8 mouse cellular contexts compared by ENCODE assay signal in the genomic region with DNA sequence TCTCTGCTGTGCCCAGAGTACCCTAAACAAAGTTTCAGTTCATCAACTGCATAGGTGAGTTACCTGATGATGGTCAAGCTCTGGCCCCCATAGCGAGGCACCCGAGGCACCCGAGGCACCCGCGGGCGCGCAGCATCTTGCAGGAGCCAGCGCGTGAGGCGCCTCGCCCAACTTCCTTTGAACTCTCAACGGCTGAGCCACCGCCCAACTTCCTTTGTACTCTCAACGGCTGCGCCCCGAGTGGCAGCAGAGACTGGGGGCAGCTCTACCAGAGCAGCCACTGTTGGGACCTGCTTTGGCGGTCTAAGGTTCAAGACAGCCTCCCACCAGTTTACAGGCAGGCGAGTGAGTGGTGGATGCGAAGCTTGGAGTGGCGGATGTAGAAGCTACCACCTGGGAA. TPM values are rescaled to one million over a fixed set of nuclear protein-coding genes. Genes with fewer than 3 reads are reported as not detected.
DNase-seq lines count a peak whose midpoint lies in the region; ATAC-seq and TF ChIP-seq lines count a peak whose summit lies in the region.
"Not testable (repeated sequence)": the region's sequence is repeated elsewhere in the genome, so short reads cannot be mapped to it uniquely, and the experiment has no call there.

A gene (minus strand): TSS at position 153 of the 400 bp plus-strand sequence.

- not testable (repeated sequence) for TF ChIP-seq CTCF in ES-Bruce4 (IDR thresholded peaks at IDR 0.05; ENCODE audit: low read depth, low read length); cortical plate, adult 2 months (IDR thresholded peaks at IDR 0.05; ENCODE audit: extremely low read depth, insufficient read depth, low read length); gastrocnemius, adult 2 months (IDR thresholded peaks at IDR 0.05); small intestine, adult 2 months (IDR thresholded peaks at IDR 0.05; ENCODE audit: extremely low read depth, insufficient read length, insufficient replicate concordance, low read depth, low read length)

- ATAC-seq in kidney, embryonic 14.5 days (ENCODE audit: low FRiP score, low TSS enrichment) = not testable (repeated sequence)
- peak; percentile 91 for ATAC-seq in megakaryocyte, adult 5-6 weeks (ENCODE audit: poor library complexity, severe bottlenecking)

- not testable (repeated sequence) for H3K9ac ChIP-seq in ES-Bruce4 (ENCODE audit: low read depth, poor library complexity, severe bottlenecking); kidney, embryonic 14.5 days (ENCODE audit: low read depth, low read length)

- WGBS in kidney, embryonic 14.5 days = no CpG with 5 or more reads among the region's 20 CpGs
- no CpG with 5 or more reads among the region's 20 CpGs for WGBS in limb, embryonic 10.5 days
- no CpG with 5 or more reads among the region's 20 CpGs for WGBS in small intestine, adult 2 months

- H3K9me3 ChIP-seq in ES-Bruce4 (replicated peaks; ENCODE audit: control insufficient read depth, insufficient read depth, low read length, poor library complexity, severe bottlenecking); kidney, embryonic 14.5 days (ENCODE audit: control insufficient read depth, low read length); limb, embryonic 10.5 days (replicated peaks): not testable (repeated sequence)

- H3K4me3 ChIP-seq in ES-Bruce4 (ENCODE audit: low read depth, low read length); cortical plate, adult 2 months (ENCODE audit: insufficient read depth, low read length); gastrocnemius, adult 2 months; kidney, embryonic 14.5 days (ENCODE audit: low read length); limb, embryonic 10.5 days; small intestine, adult 2 months (ENCODE audit: low read depth, low read length): not testable (repeated sequence)

- not testable (repeated sequence) for H3K27me3 ChIP-seq in ES-Bruce4 (ENCODE audit: control insufficient read depth, insufficient read depth, low read length, poor library complexity, severe bottlenecking); kidney, embryonic 14.5 days (ENCODE audit: control insufficient read depth, insufficient read depth, low read length); limb, embryonic 10.5 days (ENCODE audit: low read depth, poor library complexity, severe bottlenecking); small intestine, adult 2 months (ENCODE audit: control insufficient read depth, insufficient read depth, low read length)

- not testable (repeated sequence) for H3K27ac ChIP-seq in ES-Bruce4 (ENCODE audit: insufficient read depth, low read length); cortical plate, adult 2 months (ENCODE audit: insufficient read depth, low read length); gastrocnemius, adult 2 months; kidney, embryonic 14.5 days (ENCODE audit: low read depth, low read length); limb, embryonic 10.5 days; small intestine, adult 2 months (ENCODE audit: insufficient read depth, low read depth, low read length)

- TF ChIP-seq POLR2A in ES-Bruce4 (IDR thresholded peaks at IDR 0.05; ENCODE audit: insufficient read depth, low read length); cortical plate, adult 2 months (IDR thresholded peaks at IDR 0.05; ENCODE audit: extremely low read depth, insufficient read depth, low read length); small intestine, adult 2 months (IDR thresholded peaks at IDR 0.05; ENCODE audit: low read depth, low read length): not testable (repeated sequence)

- not testable (repeated sequence) for TF ChIP-seq EP300 in ES-Bruce4 (IDR thresholded peaks at IDR 0.05; ENCODE audit: insufficient read depth, low read depth, low read length)

- H3K36me3 ChIP-seq in ES-Bruce4 (ENCODE audit: control insufficient read depth, insufficient read depth, low read length, poor library complexity, severe bottlenecking); kidney, embryonic 14.5 days (ENCODE audit: control insufficient read depth, insufficient read depth, low read length); limb, embryonic 10.5 days; small intestine, adult 2 months (ENCODE audit: control insufficient read depth, insufficient read depth, low read length): not testable (repeated sequence)

- DNase-seq in gastrocnemius, adult 2 months; heart, postnatal 10 days; limb, embryonic 10.5 days (ENCODE audit: low spot score): not testable (repeated sequence)

- H3K4me1 ChIP-seq in ES-Bruce4 (ENCODE audit: control insufficient read depth, insufficient read depth, low read length); cortical plate, adult 2 months (ENCODE audit: control insufficient read depth, insufficient read depth, low read length); kidney, embryonic 14.5 days (ENCODE audit: control insufficient read depth, insufficient read depth, low read length); limb, embryonic 10.5 days; small intestine, adult 2 months (ENCODE audit: control insufficient read depth, insufficient read depth, insufficient read length, low read length): not testable (repeated sequence)

- intact Hi-C loops in gastrocnemius, adult 2 months (cut with DNase I); heart, postnatal 10 days (cut with DNase I): not testable (repeated sequence)

- H3K4me2 ChIP-seq in kidney, embryonic 14.5 days (replicated peaks; ENCODE audit: low read depth, low read length) = not testable (repeated sequence)

RNA-seq across cellular contexts. Expression of the gene that starts here (rescaled TPM):
- 175 and 190 TPM in 2 replicates for polyA plus RNA-seq in ES-Bruce4 (2011; ENCODE audit: insufficient read depth, insufficient read length, low read depth, missing spikeins)
- polyA plus RNA-seq in cortical plate, adult 2 months (2012; rRNA removed) = 114 and 115 TPM in 2 replicates
- total RNA-seq in gastrocnemius, adult 2 months (2021) = 100 to 1,000 TPM; 159 to 169 TPM
- total RNA-seq in heart, postnatal 10 days (2021) = 100 to 1,000 TPM; 132 to 159 TPM
- polyA plus RNA-seq in kidney, embryonic 14.5 days (2014; fragmentation: Nextera tagmentation; extraction: Ambion mirVana) = 233 and 242 TPM in 2 replicates
- 202 and 206 TPM in 2 replicates for polyA plus RNA-seq in limb, embryonic 10.5 days (2016; fragmentation: Nextera tagmentation; extraction: Ambion mirVana)
- 52.5 and 55.3 TPM in 2 replicates for total RNA-seq in megakaryocyte, adult 5-6 weeks (2015)
- total RNA-seq in megakaryocyte, adult 5-6 weeks (2017) = 56.7 and 61.8 TPM in 2 replicates
- 13.7 and 38.9 TPM in 2 replicates for polyA plus RNA-seq in small intestine, adult 2 months (2012; rRNA removed)
